Mouse (Mus musculus) brain, embryonic 14.5 days (tissue): Measurements from ENCODE around the gene Pde4dip.

Experiments used
- CTCF ChIP-seq: fragments of 200-500 bp; IDR thresholded peaks from 2 replicates; pipeline ENCODE4 v1.5.1; 2012; ENCODE audit warnings: inconsistent platforms, mild to moderate bottlenecking, moderate library complexity, borderline replicate concordance; ENCODE audit not compliant: insufficient read depth, insufficient read length; ENCODE audit errors: extremely low read depth
- POLR2A ChIP-seq: fragments of 200-500 bp; IDR thresholded peaks from 2 replicates; pipeline ENCODE4 v1.6.1; 2012; ENCODE audit warnings: mild to moderate bottlenecking, inconsistent platforms, borderline replicate concordance; ENCODE audit not compliant: poor library complexity, insufficient read depth, insufficient read length, severe bottlenecking; ENCODE audit errors: extremely low read depth

DNA sequence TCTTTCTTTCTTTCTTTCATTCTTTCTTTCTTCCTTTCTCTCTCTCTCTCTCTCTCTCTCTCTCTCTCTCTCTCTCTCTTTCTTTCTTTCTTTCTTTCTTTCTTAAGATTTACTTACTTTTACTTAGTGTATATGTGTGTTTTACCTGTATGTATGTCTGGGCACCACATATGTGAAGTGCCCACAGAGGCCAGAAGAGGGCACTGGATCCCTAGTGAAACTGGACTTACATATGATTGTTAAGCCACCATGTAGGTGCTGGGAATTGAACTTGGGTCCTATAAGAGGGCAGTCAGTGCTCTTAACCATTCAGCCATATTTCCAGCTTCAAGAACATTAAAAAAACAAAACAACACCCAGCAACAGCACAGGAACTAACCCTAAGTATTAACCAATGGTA lies 99.2 kb downstream of the Pde4dip start:
- TF ChIP-seq CTCF (no peak), POLR2A (no peak)
